Mouse (Mus musculus) adrenal gland, postnatal 10 days (tissue): ENCODE results near the gene Mrpl17. TPM values are rescaled to one million over a fixed set of nuclear protein-coding genes. Genes with fewer than 3 reads are reported as not detected.
"Not testable (repeated sequence)": the region's sequence is repeated elsewhere in the genome, so short reads cannot be mapped to it uniquely, and the experiment has no call there.

ENCODE experiments used
- DNase-seq: peaks from one replicate; pipeline ENCODE4 v3.0.0; 2021; ENCODE audit warnings: mixed read lengths
- long read RNA-seq, 2 experiments: library from polyadenylated mRNA; stranded (forward); transcript quantifications; one replicate each; pipeline ENCODE4 v2.0.0; 2021
- total RNA-seq, 2 experiments: library from RNA; stranded (reverse); gene quantifications; 2 replicates each; pipeline ENCODE4 v1.2.3; 2021

Gene Mrpl17
- 100 to 1,000 TPM; 208 to 232 TPM for total RNA-seq
- long read RNA-seq, experiment 1, full-length matches to known transcripts: 238 of 246 reads
- long read RNA-seq, experiment 1, partial matches to known transcripts: 1 of 246 reads
- long read RNA-seq, experiment 1, other reads (novel, unspliced or antisense): 7 of 246 reads
- long read RNA-seq, experiment 2, full-length matches to known transcripts: 104 of 104 reads
- long read RNA-seq, experiment 2, partial matches to known transcripts: 0 of 104 reads
- long read RNA-seq, experiment 2, other reads (novel, unspliced or antisense): 0 of 104 reads

DNA sequence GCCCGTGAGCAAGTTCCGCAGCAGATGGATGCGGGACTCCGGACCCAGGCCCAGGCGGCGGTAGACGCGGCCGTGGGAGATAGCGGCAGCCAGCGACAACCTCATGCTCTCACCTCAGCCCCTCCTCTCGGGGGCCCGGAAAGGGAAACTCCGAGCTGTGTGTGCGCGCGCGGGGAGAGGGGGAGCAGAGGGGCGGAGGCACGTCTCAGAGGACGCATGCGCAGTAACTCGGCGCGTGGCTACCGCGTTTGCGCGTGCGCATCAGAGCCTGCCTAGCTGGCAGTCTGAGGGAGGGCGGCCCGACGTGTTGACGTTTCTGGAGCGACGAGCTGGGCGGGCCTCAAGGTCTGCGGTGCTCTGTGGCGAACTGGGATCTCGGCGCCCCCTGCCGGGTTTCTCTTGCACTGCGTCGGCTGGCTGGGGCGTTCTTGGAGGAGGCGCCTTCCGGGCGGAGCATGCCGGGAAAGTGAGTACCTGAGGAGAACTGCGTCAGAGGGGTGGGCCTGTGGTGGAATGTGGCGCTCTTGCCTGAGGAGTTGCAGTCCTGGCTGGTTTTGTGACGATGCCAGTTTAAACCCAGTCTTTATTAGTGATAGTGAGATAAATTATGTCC is at the start of gene Mrpl17:
Mrpl17 (minus strand) TSS at position 223 of the 613 bp plus-strand sequence.
- peak; percentile 100 for DNase-seq

DNA sequence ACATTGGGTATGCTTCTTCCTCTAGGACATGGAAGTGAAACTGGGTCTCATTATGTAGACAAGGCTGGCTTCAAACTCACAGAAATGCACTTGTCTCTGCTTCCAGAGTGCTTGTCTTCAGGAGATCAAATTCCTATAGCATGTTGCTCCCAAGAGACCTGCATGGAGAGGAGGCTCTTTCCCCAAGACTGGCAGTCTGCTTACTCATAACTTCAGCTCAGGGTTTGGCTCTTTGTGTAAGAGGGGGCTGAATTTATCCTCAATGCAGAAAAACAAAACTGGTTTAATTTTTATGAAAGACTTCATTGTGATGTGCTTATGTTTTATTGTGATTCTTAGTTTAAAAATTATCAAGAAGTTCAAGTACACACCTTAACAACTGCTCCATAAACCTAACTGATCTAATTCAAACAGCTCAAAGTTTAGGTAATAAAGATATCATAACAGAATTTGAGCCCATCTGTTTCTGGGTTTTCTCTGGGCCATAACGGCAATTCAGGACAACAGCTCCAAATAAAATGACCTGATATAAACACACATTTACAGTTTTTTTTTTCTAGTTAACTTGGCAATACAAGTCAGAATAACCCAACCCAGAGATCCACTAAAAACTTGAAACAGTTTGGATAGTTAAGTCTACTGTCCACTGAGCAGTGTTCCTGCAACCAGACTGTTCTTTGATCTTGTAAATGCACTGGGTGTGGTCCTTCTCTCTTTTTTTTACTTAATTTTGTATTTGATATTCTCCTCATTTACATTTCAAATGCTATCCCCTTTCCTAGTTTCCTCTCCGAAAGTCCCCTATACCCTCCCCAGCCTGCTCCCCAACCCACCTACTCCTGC is 45.0 kb upstream of the Mrpl17 start:
- not testable (repeated sequence) for DNase-seq

- DNase-seq: no peak
These were observed 13.4 kb upstream of the Mrpl17 start for GRCm38 (mm10) chr7:105824281-105824680.

DNA sequence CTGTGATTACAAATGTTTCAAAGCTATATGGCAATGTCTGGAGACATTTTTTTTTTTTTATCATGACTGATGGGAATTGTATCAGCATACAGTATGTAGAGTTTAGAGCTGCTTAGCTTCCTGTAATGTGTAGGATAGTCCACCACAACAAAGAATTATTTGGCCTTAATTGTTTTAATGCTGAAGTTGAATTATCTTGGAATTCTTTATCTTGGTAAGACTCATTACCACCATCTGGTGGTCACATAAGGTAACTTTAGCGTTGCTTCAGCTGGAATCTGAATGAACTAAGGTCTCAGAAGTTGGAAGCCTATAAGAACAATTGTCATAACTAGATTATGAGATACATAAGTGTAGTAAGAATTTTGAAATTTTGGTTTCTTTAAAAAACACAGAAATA is 7.6 kb upstream of the Mrpl17 start:
- DNase-seq: no peak

GRCm38 (mm10) chr7:105816736-105817135 is 5.8 kb upstream of the Mrpl17 start:
- no peak for DNase-seq

GRCm38 (mm10) chr7:105813326-105813725 is 2.4 kb upstream of the Mrpl17 start:
- no peak for DNase-seq

GRCm38 (mm10) chr7:105812566-105812965 is 1.7 kb upstream of the Mrpl17 start:
- no peak for DNase-seq

DNA sequence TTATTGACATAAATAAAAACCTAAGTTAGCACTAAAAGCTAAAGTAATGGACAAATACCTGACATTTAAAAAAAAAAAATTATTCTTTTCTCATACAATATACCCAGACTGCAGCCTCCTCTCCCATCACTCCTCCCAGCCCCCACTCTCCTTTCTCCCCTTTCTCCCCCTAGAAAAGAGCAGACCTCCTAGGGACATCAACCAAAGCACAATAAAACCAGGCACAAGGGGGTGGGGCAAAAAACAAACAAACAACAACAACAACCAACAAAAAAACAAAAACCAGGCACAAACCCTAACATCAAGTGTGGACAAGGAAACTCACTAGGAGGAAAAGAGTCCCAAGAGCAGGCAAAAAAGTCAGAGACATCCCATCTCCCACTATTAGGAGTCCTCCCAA is 617 bp upstream of the Mrpl17 start:
- DNase-seq: no peak

- no peak for DNase-seq
These were observed 521 bp downstream of the Mrpl17 start for GRCm38 (mm10) chr7:105810280-105810876.

- DNase-seq: no peak
These were observed 1.1 kb downstream of the Mrpl17 start for GRCm38 (mm10) chr7:105809836-105810235.

DNA sequence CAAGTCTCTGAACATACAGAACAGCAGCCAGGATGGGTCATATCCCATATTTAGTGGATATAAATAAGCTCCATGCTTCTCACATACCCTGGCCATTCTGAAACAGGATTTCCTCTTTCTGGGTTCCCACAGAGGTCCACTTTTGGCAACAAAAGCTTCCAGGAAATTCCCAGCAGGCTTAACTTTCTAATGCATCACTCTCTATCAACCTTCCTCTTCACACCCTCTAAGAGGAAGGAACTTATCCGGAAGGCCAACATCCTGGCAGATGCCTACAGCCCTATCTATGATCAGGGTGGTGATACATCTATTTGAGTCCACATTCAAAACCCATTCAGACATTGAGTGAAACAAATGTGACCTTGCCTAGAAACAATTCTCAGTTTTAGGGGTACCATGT is 2.5 kb downstream of the Mrpl17 start:
- DNase-seq: no peak

DNA sequence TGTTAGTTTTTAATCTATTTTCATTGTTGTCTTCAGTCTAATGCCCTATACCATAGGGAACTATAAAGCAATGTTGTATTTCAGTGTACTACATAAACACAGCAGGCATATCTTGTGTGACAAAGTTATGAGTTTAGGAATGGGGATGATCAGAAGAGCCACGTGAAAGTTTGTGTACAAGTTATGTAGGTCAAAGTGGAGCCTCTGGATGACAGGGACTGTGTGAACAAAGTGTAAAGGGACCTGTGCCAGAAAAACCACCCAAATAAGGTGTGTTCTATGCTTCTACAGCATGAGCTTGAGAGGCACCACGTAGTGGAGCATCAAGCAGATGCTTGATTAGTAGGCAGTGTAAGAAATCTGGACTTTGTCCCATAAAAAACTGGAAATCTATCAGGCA is 4.2 kb downstream of the Mrpl17 start:
- no peak for DNase-seq

GRCm38 (mm10) chr7:105806125-105806524 is 4.8 kb downstream of the Mrpl17 start:
- no peak for DNase-seq

- DNase-seq: no peak
These were observed 7.5 kb downstream of the Mrpl17 start for GRCm38 (mm10) chr7:105803428-105803827.

DNA sequence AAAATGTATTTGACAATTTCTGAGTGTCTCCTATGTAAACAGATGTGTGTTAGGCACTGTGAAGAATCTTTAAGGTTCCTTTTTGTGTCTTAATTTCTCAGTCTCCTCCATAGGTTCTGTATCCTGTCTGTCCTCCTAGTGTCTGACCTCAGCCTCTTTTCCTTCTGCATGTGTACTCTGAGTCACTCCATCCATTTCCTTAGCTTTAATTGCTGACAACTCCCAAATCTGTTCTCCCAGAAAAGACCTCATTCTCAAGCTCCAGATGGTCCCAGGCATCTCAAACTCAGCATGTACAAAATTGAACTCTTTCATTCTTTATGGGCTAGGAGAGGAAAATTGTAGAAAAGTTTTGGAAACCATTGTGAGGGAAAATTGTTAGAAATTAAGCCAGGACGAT is 8.1 kb downstream of the Mrpl17 start:
- DNase-seq: no peak

DNA sequence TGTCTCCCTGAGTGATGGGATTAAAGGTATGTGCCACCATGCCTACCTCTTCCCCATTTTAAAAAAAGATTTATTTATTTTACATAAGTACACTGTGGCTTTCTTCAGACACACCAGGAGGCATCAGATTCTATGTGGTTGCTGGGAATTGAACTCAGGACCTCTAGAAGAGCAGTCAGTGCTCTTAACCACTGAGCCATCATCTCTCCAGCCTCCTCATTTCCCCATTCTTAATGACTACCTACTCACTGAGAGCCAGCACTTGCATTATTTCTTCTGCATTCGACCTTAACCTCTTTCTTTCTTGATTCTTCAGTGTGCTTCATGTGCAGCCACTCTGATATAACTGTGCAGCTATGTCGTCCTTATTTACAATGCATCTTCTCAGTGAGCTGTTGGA is 8.6 kb downstream of the Mrpl17 start:
- no peak for DNase-seq

DNA sequence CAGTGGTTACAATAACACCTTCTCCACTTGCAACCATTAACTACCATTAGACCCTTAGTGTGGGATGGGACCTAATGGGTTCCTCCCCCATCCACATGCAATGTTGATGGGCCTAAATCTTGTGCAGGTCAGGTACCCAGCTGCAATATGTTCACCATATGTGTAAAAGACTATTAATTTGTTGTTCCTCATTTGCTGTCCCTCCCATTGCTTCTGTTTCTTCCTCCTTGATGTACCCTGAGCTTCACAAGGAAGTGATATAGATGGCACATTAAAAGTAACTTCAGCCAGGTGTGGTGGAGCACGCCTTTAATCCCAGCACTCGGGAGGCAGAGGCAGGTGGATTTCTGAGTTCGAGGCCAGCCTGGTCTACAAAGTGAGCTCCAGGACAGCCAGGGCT is 13.9 kb downstream of the Mrpl17 start:
- DNase-seq: no peak

- no peak for DNase-seq
These were observed 15.0 kb downstream of the Mrpl17 start for GRCm38 (mm10) chr7:105795759-105796366.

- no peak for DNase-seq
These were observed 17.2 kb downstream of the Mrpl17 start for GRCm38 (mm10) chr7:105793701-105794100.

- no peak for DNase-seq
These were observed 19.8 kb downstream of the Mrpl17 start for GRCm38 (mm10) chr7:105791147-105791546.

DNA sequence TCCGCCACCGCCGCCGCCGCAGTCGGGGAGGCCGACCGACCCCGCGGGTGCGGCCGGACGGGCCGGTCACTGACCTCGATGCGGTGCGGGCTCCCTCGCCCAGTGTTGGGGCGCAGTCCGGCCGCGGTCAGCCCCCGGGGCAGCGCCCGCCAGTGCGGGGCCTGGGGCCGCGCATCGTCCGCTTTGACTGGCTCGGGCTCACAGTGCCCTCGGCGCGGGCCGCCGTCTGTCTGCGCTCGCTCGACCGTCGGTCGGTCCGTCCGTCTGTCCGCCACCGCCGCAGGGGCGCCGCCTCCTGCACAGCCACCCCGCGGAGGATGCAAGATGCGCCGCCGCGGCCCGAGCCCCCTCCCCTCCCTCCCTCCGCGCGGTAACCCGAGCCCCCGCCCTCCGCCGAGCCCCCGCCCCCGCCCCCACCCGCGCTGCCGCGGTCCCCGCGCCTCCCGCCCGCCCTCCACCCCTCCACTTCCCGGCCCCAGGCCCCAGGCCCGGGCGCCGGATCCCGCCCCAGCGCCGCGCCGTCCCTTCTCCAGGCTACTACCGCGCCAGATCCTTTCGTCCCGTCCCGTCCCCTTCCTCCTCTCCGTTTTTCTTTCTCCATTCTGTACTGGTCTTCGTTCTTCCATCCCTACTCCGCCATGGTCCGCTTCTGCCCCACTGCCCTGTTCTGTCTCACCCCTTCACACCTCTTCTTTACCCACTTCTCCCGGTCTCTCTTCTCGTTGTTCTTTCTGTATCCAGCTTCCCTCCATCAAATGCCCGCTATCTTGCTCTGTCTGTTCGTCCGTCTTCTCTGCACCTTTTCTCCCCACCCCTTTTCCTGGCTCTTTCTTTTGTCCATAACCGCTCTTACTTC is 23.4 kb downstream of the Mrpl17 start, which contains the start of gene Dchs1:
Dchs1 (minus strand) TSS at position 370 of the 856 bp plus-strand sequence.
- DNase-seq: peak; percentile 46
